ENCODE assay signal across 12 mouse cellular contexts in genomic region chr5:120365950-120366467, GRCm38 (mm10).
DNase-seq lines count a peak whose midpoint lies in the region; ATAC-seq lines count a peak whose summit lies in the region.
"Had no signal": no experiment of that assay in that cellular context is flagged by ENCODE, and none has a peak within 500 bp of the region (broad histone marks: within the 10 kb centered on the region; RNA-seq: fewer than 3 reads in every experiment).

No protein-coding gene starts in this region.

- 14% methylated on average over 10 of the region's 10 CpGs for WGBS in forebrain, embryonic 15.5 days
- WGBS in midbrain, embryonic 14.5 days = 10% methylated on average over 10 of the region's 10 CpGs

- no peaks in the 10 kb centered on the region for H3K36me3 ChIP-seq in forebrain, embryonic 15.5 days
- no peaks in the 10 kb centered on the region for H3K36me3 ChIP-seq in midbrain, embryonic 14.5 days (ENCODE audit: control insufficient read depth, insufficient read depth, low read length)
- H3K36me3 ChIP-seq: heart, embryonic 15.5 days; limb, embryonic 13.5 days had no signal

- H3K9me3 ChIP-seq in forebrain, embryonic 15.5 days = no peaks in the 10 kb centered on the region
- no peaks in the 10 kb centered on the region for H3K9me3 ChIP-seq in midbrain, embryonic 14.5 days (ENCODE audit: control insufficient read depth, low read length)
- H3K9me3 ChIP-seq: heart, embryonic 15.5 days; limb, embryonic 13.5 days had no signal

- no peak overlapping the region for H3K9ac ChIP-seq in forebrain, embryonic 15.5 days (replicated peaks)
- no peak overlapping the region; the same call in 1 of the 2 replicates for H3K9ac ChIP-seq in midbrain, embryonic 14.5 days (replicated peaks; ENCODE audit: low read length)
- H3K9ac ChIP-seq: heart, embryonic 15.5 days; limb, embryonic 13.5 days had no signal

- peak; percentile 77 for ATAC-seq in forebrain, embryonic 15.5 days (replicated peaks)
- ATAC-seq in midbrain, embryonic 14.5 days (ENCODE audit: low FRiP score, low TSS enrichment) = peak; percentile 78
- no peak for ATAC-seq in activated CD4-positive, CD25-positive, alpha-beta regulatory T cell, adult 4 months
- ATAC-seq: CD4-positive, CD25-positive, alpha-beta regulatory T cell, adult 4 months had no signal

- H3K4me2 ChIP-seq in forebrain, embryonic 15.5 days (replicated peaks) = 0 out of 2 replicates have a peak overlapping the region, but pooled peaks have one; percentile 7
- H3K4me2 ChIP-seq in midbrain, embryonic 14.5 days (ENCODE audit: low read length) = peak overlapping the region; percentile 25
- H3K4me2 ChIP-seq: heart, embryonic 15.5 days; limb, embryonic 13.5 days had no signal

- no peak overlapping the region for H3K4me3 ChIP-seq in forebrain, embryonic 15.5 days
- H3K4me3 ChIP-seq in midbrain, embryonic 14.5 days (replicated peaks; ENCODE audit: low read depth, low read length) = no peak overlapping the region
- H3K4me3 ChIP-seq: heart, embryonic 15.5 days; limb, embryonic 13.5 days had no signal

- peak; percentile 47 for DNase-seq in brain, adult 2 months (ENCODE audit: low read depth, low spot score)
- DNase-seq in layer of hippocampus, adult 8-10 months (ENCODE audit: low spot score in 2 of 2) = peak; percentile 17 to 21
- peak; percentile 84 for DNase-seq in midbrain, embryonic 14.5 days
- DNase-seq in lung, postnatal 10 days = no peak
- DNase-seq in adrenal gland, adult 2 months = no peak
- no peak for DNase-seq in urinary bladder, postnatal 10 days (ENCODE audit: low spot score)
- DNase-seq: kidney, adult 2 months had no signal

- no peaks in the 10 kb centered on the region for H3K27me3 ChIP-seq in forebrain, embryonic 15.5 days
- no peaks in the 10 kb centered on the region for H3K27me3 ChIP-seq in midbrain, embryonic 14.5 days (ENCODE audit: control insufficient read depth, insufficient read depth, low read length)

- peaks cover 14% of the 10 kb centered on the region for H3K4me1 ChIP-seq in forebrain, embryonic 15.5 days
- peaks cover 21% of the 10 kb centered on the region for H3K4me1 ChIP-seq in midbrain, embryonic 14.5 days (ENCODE audit: control insufficient read depth, insufficient read depth, low read length)
- H3K4me1 ChIP-seq: heart, embryonic 15.5 days; limb, embryonic 13.5 days had no signal

- H3K27ac ChIP-seq in forebrain, embryonic 15.5 days (replicated peaks) = peak overlapping the region; percentile 85
- peak overlapping the region; percentile 85 for H3K27ac ChIP-seq in midbrain, embryonic 14.5 days (replicated peaks; ENCODE audit: low read depth, low read length)
- H3K27ac ChIP-seq: heart, embryonic 15.5 days; limb, embryonic 13.5 days had no signal

Comparison
In these comparisons a context has a peak if more than half of its experiments do, and no peak if none do; other contexts are left out.
1. DNase-seq: peak in brain, adult 2 months (single experiment), layer of hippocampus, adult 8-10 months (2 of 2) and midbrain, embryonic 14.5 days (single experiment); none in lung, postnatal 10 days (single experiment), adrenal gland, adult 2 months (single experiment) and urinary bladder, postnatal 10 days (single experiment).